Mouse (Mus musculus) cerebellum, postnatal 36 days (tissue): ENCODE data around the gene Cldnd1.

ENCODE experiments used
- DNase-seq, 2 experiments: peaks; one replicate each; pipeline ENCODE4 v3.0.0; 2021 to 2022; ENCODE audit warnings: mixed read lengths in 2 of 2

The Cldnd1 gene

GRCm38 (mm10) chr16:58727477-58728131 lies at the start of gene Cldnd1:
TSS of gene Cldnd1 (plus strand) at chr16:58727910.
- DNase-seq: peak; percentile 89 to 94

GRCm38 (mm10) chr16:58678660-58679059 lies 49.0 kb upstream of the Cldnd1 start:
- DNase-seq: no peak

DNA sequence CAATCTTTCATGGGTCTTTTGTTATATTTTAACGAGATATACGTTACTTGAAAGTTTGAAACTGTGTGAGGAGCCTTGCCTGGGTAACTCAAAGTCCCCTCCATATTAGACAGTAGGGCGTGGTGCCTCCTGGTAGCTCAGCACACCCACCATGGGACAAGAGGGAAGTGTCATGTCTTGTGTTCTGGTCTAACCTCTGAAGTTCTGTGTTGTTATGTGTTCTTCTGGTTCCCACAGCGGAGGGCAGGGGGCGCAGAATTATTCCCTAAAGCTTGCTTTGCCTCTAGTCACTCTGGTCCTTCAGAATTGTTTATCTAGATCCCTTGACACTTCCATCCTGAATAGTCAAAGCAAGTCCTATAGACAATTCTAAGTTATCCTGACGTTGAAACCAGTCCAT lies 45.7 kb upstream of the Cldnd1 start:
- DNase-seq: no peak

- DNase-seq: no peak
Observed at GRCm38 (mm10) chr16:58682870-58683269, 44.8 kb upstream of the Cldnd1 start.

- no peak for DNase-seq
Observed at GRCm38 (mm10) chr16:58683911-58684310, 43.8 kb upstream of the Cldnd1 start.

DNA sequence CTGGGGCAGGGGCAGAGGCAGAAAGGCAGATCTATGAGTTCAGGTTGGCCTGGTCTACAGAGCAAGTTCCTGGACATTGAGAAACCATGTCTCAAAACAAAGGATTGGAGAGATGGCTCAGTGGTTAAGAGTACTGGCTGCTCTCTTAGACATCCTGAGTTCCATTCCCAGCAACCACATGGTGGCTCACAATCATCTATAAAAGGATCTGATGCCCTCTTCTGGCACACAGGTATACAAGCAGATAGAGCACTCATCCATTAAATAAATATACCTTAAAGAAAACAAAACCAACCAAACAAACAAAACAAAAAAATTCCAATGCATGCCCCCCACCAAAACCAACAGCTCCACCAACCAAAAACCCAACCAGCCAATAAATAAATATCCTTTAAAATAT lies 43.2 kb upstream of the Cldnd1 start:
- no peak for DNase-seq

GRCm38 (mm10) chr16:58685548-58686537 lies 41.9 kb upstream of the Cldnd1 start:
- DNase-seq: no peak

DNA sequence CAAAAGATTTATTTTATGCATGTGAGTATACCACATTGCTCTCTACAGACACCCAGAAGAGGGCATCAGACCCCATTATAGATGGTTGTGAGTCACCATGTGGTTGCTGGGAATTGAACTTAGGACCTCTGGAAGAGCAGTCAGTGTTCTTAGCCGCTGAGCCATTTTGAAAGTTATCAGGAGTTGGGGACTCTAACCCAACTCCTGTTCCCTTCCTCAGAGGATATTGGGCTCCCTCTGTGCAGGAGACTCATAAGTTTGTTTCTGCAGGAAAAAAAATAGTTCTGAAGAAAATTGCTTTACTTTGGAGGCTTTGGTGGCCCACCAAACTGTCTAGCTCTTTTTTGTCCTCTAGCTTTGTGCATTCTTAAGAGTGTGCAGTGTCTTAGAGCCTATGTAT lies 39.2 kb upstream of the Cldnd1 start:
- DNase-seq: no peak

DNA sequence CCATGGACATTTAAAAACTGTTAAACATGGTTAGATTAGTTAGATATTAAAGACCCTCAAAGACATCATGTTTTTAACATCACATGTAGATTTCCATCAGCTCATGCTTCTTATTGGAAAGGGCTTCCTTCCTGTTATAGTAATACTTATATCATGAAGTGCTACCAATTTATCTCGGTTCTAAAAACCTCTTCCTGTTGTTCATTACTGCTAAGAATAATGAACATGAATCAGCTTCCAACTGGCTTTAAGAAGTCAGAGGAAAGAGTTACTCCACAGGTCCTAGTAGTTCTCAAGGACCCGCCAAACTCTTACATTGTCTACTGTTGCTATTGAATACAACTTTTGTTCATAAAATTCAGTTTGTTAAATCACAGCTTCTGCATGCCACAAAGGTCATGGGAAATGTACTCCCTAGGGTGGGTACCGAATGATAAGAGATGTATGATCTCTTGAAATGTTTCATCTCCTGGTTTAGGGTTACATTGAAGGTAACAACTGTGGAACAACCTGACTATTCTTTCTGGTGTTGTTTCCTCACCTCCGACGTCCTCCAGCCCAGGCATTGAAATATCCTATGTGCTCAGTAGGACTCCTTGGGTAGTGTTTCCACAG lies 38.0 kb upstream of the Cldnd1 start:
- DNase-seq: no peak

DNA sequence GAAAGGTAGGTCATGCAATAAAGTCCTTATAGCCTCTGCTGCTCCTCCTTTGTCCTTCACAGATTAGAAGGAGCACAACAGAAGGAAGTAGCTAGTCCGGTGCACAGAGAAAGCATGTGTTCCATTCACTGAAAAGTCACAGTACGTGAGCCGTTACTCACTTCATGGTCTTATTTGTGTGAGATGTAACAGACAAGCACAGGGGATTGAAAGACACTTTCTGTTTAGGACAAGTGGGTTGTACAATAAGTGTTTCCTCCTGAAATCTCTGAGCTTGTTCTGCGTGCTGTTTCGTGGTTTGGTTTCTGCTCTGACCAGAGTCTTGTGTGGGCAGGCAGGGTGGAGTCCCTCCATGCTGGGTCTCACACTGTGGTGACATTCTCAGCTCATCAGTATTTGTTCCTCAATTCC lies 37.4 kb upstream of the Cldnd1 start:
- no peak for DNase-seq

DNA sequence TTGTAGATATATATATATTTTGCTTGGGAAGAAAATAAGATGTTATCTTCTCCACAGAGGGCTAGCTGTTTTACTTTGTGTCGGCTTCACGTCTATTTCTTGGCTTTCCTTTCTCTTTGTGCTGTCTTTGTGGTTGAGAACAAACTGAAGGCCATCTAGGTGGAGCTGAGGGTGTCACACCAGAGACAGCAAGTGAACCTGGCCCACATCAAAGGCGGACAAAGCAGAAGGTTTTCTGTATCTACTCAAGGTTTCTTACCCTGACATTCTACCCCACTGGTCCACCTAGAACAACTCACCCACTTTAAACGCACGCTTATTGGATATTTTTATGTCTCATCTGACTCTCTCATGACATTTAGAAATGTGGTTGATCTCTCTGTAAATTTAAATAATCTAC lies 33.6 kb upstream of the Cldnd1 start:
- DNase-seq: no peak

- no peak for DNase-seq
Observed at GRCm38 (mm10) chr16:58696796-58697195, 30.9 kb upstream of the Cldnd1 start.

DNA sequence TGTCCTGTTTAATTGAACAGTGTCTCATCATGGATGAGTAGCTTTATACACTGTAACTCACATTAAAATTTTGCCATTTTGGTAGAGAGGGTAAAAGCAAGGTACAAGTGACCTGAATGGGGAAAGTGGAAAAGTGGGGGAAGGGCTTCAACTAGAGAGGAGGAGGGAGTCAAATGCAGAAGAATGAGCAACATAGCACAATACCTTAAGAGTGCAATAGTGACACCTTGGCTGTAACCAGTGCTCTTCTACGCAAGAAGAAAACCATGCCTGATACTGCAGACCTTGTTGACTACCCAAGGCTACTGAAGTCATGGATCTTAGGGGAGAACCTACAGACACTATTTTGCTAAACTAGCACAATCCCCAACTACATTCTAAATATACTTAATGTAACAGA lies 30.4 kb upstream of the Cldnd1 start:
- no peak for DNase-seq

DNA sequence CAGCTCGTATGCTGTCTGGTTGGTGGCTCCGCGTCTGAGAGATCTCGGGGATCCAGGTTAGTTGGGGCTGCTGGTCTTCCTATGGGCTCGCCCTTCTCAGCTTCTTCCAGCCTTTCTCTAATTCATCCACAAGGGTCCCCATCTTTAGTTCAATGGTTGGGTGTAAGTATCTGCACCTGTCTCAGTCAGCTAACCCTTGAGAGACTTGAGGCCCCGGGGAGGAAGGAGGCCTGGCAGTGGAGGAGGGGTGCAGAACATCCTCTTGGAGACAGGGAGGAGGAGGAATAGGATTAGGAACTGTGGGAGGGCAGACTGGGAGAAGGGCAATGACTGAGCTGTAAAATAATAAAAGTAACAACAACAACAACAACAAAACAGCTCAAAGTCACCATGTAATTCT lies 27.5 kb upstream of the Cldnd1 start:
- no peak for DNase-seq

DNA sequence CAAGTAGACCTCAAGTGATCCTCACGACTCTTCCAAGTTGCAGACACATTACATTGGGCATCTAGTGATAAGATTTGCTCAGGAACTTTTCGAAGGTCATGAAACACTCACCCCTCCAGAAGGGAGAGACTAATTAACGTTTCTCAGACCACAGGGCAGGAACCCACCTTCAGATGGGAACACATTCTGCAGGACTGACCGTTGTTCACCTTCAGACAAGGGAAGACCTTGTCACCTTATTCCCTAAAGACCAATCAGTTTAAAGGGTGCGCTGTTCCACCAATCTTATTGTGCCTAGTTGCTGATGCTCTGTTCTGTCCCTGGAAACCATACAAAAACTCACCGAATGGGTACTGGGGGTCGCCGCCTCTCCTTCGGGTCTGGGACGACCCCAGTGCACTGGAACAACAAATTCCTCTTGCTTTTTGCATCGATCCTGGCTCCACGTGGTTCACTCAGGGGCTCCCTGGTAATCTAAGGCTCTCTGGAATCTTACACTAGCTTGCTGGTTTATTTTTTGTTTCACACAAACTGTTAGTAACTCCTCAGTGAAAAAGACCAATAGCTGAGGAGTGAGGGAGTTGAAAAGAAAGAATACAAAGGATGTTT lies 26.8 kb upstream of the Cldnd1 start:
- no peak for DNase-seq

DNA sequence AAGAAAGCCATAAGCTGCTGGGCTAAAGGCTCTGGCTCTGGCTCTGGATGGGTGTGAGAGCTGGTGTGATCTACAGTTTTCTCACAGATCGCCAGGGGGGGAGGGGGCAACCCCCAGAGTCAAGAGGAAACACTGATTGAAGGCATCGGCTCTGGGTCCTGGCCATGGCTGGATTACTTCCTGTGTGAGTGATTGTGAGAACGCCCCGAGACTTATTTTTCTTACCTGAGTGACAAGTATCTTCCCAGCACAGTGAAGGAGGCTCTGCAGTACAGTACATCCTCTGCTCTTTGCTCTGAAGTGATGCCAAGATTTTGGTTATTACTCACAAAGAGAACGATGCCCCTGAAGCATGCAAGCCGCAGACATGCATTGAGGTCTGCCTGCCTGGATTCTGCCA lies 25.9 kb upstream of the Cldnd1 start:
- DNase-seq: no peak

DNA sequence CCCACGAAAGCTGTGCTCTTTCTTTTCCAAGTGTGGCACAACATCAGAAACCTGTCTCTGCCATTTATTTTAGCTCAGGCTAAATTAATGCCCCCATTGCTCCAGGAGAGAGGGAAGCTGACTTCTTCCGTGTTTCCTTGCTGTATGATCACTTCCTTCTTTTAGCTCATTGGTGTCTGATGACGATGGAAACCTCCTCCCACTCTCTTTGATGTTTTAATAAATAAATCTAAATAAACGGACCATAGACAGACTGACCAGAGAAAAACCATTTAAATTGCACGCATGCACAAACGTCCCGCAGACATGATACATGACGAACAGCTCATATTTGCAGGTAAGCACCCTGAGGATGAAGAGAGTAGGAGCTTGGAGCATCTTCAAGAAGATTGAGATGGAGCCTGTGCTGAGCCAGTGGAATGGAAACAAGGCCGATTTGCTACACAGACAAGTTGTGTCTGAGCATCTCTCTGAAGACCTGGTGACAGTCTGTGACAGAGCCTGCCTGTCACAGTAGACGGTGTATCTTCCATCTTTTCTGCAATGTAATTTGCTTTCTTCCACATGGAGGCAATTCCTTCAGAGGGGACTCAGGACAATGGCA lies 25.3 kb upstream of the Cldnd1 start:
- DNase-seq: no peak

GRCm38 (mm10) chr16:58703382-58704124 lies 24.2 kb upstream of the Cldnd1 start:
- DNase-seq: no peak

- DNase-seq: no peak
Observed at GRCm38 (mm10) chr16:58704999-58705398, 22.7 kb upstream of the Cldnd1 start.

- DNase-seq: no peak
Observed at GRCm38 (mm10) chr16:58707276-58707905, 20.3 kb upstream of the Cldnd1 start.
